8 mouse cellular contexts compared by ENCODE assay signal in the genomic region with DNA sequence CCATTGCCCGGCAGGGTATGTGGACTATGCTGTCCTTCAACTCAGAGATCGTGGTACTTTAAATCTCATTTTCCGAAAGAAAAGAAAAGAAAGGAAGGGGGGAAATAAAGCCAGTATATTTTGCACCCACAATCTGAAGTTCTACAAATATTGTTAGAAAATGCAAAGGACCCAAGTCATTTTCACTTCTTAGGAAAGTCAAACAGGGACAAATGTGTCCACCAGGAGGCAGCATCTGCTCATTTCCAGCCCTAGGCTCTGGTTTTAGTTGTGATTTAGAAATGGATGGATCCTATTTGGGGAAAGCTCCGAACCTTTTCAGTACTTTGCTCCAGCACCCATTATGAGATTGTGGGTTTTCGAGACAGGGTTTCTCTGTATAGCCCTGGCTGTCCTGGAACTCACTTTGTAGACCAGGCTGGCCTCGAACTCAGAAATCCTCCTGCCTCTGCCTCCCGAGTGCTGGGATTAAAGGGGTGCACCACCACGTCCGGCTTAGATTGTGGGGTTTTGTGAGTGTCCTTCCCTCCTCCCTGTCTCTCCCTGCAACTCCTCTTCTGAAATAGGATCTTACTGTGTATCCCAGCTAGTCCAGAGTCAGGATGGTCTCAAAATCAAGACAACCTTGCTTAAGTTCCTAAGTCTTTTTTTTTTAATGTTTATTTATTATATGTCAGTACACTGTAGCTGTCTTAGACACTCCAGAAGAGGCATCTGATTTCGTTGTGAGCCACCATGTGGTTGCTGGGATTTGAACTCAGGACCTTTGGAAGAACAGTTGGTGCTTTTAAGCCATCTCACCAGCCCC. TPM values are rescaled to one million over a fixed set of nuclear protein-coding genes. Genes with fewer than 3 reads are reported as not detected.
DNase-seq lines count a peak whose midpoint lies in the region; ATAC-seq and TF ChIP-seq lines count a peak whose summit lies in the region.

No protein-coding gene starts in this region.

- H3K27ac ChIP-seq in cerebellum, adult 2 months (ENCODE audit: insufficient read depth, low read length), result peak overlapping the region; percentile 24; the same call in 1 of the 2 replicates
- peak overlapping the region; percentile 62 for H3K27ac ChIP-seq in midbrain, postnatal 0 days (ENCODE audit: low read depth, low read length)
- peak overlapping the region; percentile 61; the same call in 1 of the 2 replicates for H3K27ac ChIP-seq in stomach, postnatal 0 days (replicated peaks)

- no peaks in the 10 kb centered on the region; the same call in 1 of the 2 replicates for H3K27me3 ChIP-seq in cerebellum, adult 2 months (ENCODE audit: control insufficient read depth, insufficient read depth, low read length)
- no peaks in the 10 kb centered on the region for H3K27me3 ChIP-seq in midbrain, postnatal 0 days (ENCODE audit: insufficient read depth, low read length)
- H3K27me3 ChIP-seq in stomach, postnatal 0 days (ENCODE audit: control insufficient read depth, insufficient read depth, low read length), result no peaks in the 10 kb centered on the region

- peak; percentile 31; the same call in 1 of the 2 replicates for ATAC-seq in midbrain, postnatal 0 days (ENCODE audit: low FRiP score)
- ATAC-seq in stomach, postnatal 0 days (ENCODE audit: low FRiP score, low TSS enrichment), result peak; percentile 41

- H3K9me3 ChIP-seq in midbrain, postnatal 0 days (ENCODE audit: low read length), result no peaks in the 10 kb centered on the region
- H3K9me3 ChIP-seq in stomach, postnatal 0 days (ENCODE audit: control insufficient read depth, low read length), result no peaks in the 10 kb centered on the region

- WGBS in cerebellum, adult 2 months, result 25% methylated on average over 10 of the region's 10 CpGs
- 38% methylated on average over 10 of the region's 10 CpGs for WGBS in midbrain, postnatal 0 days
- 31% methylated on average over 10 of the region's 10 CpGs for WGBS in stomach, postnatal 0 days

- H3K36me3 ChIP-seq in midbrain, postnatal 0 days (ENCODE audit: insufficient read depth, low read length), result no peaks in the 10 kb centered on the region
- H3K36me3 ChIP-seq in stomach, postnatal 0 days (ENCODE audit: control insufficient read depth, insufficient read depth, low read length), result no peaks in the 10 kb centered on the region

- TF ChIP-seq EP300 in stomach, postnatal 0 days (optimal IDR thresholded peaks at IDR 0.05), result peak; percentile 2

- H3K4me2 ChIP-seq in midbrain, postnatal 0 days (ENCODE audit: low read depth, low read length, poor library complexity, severe bottlenecking), result no peak overlapping the region
- H3K4me2 ChIP-seq in stomach, postnatal 0 days (replicated peaks; ENCODE audit: low read depth), result no peak overlapping the region

- H3K4me1 ChIP-seq in cerebellum, adult 2 months (ENCODE audit: control insufficient read depth, insufficient read depth, low read length), result no peaks in the 10 kb centered on the region
- no peaks in the 10 kb centered on the region for H3K4me1 ChIP-seq in midbrain, postnatal 0 days (ENCODE audit: insufficient read depth, low read length)
- no peaks in the 10 kb centered on the region for H3K4me1 ChIP-seq in stomach, postnatal 0 days (replicated peaks; ENCODE audit: control insufficient read depth, insufficient read depth)

- no peak overlapping the region for H3K9ac ChIP-seq in midbrain, postnatal 0 days (replicated peaks; ENCODE audit: low read length, poor library complexity, severe bottlenecking)
- no peak overlapping the region for H3K9ac ChIP-seq in stomach, postnatal 0 days (ENCODE audit: low read length)

- DNase-seq in ovary, postnatal 36 days (ENCODE audit: low spot score), result peak; percentile 38
- no peak for DNase-seq in ovary, adult 18-20 months (ENCODE audit: low spot score)
- DNase-seq in cerebellum, adult 2 months, result peak; percentile 43 to 56
- peak; percentile 90 for DNase-seq in forelimb bud, embryonic 11.5 days (ENCODE audit: low read depth, low spot score)
- DNase-seq in induced T-regulatory cell, adult 2 months (ENCODE audit: low read depth), result peak; percentile 94
- DNase-seq in liver, result peak; percentile 75
- DNase-seq in midbrain, postnatal 0 days (ENCODE audit: low spot score), result peak; percentile 87
- peak; percentile 79 for DNase-seq in stomach, postnatal 0 days (ENCODE audit: low spot score)

- no peak for TF ChIP-seq POLR2A in cerebellum, adult 2 months (IDR thresholded peaks at IDR 0.05; ENCODE audit: borderline replicate concordance, insufficient read depth, low read length)

- H3K4me3 ChIP-seq in cerebellum, adult 2 months (replicated peaks; ENCODE audit: insufficient read depth, low read depth, low read length), result peak overlapping the region; percentile 0
- H3K4me3 ChIP-seq in midbrain, postnatal 0 days (ENCODE audit: low read depth, low read length), result no peak overlapping the region
- no peak overlapping the region for H3K4me3 ChIP-seq in stomach, postnatal 0 days (ENCODE audit: low read depth, low read length)

- peak; percentile 58; the same call in 1 of the 2 replicates for TF ChIP-seq CTCF in cerebellum, adult 2 months (IDR thresholded peaks at IDR 0.05; ENCODE audit: borderline replicate concordance, insufficient read depth, low read depth, low read length)
- TF ChIP-seq CTCF in midbrain, postnatal 0 days (IDR thresholded peaks at IDR 0.05), result peak; percentile 89
- TF ChIP-seq CTCF in stomach, postnatal 0 days (IDR thresholded peaks at IDR 0.05; ENCODE audit: low read depth), result peak; percentile 92

RNA-seq across cellular contexts. Expression of gene Arl4d, which starts 6.4 kb away (rescaled TPM):
- 14.5 and 16.6 TPM in 2 replicates for polyA plus RNA-seq in cerebellum, adult 2 months (2012; rRNA removed)
- total RNA-seq in midbrain, postnatal 0 days (2014; rRNA removed), result 4.5 and 6.9 TPM in 2 replicates
- polyA plus RNA-seq in midbrain, postnatal 0 days (2015; fragmentation: Nextera tagmentation; extraction: Ambion mirVana), result 5.7 and 7.1 TPM in 2 replicates
- 9.5 and 10.0 TPM in 2 replicates for polyA plus RNA-seq in stomach, postnatal 0 days (2015; fragmentation: Nextera tagmentation; extraction: Ambion mirVana)

RNA-seq across cellular contexts. Expression of gene Rdm1, which starts 32.0 kb away (rescaled TPM):
- 13.7 and 13.9 TPM in 2 replicates for polyA plus RNA-seq in cerebellum, adult 2 months (2012; rRNA removed)
- total RNA-seq in midbrain, postnatal 0 days (2014; rRNA removed), result 2.8 and 3.6 TPM in 2 replicates
- polyA plus RNA-seq in midbrain, postnatal 0 days (2015; fragmentation: Nextera tagmentation; extraction: Ambion mirVana), result 8.3 and 9.2 TPM in 2 replicates
- polyA plus RNA-seq in stomach, postnatal 0 days (2015; fragmentation: Nextera tagmentation; extraction: Ambion mirVana), result 18.9 and 20.9 TPM in 2 replicates

RNA-seq across cellular contexts. Expression of gene Gm11634, which starts 59.9 kb away (rescaled TPM):
- not detected in 2 replicates for polyA plus RNA-seq in cerebellum, adult 2 months (2012; rRNA removed)
- not detected in 2 replicates for total RNA-seq in midbrain, postnatal 0 days (2014; rRNA removed)
- polyA plus RNA-seq in midbrain, postnatal 0 days (2015; fragmentation: Nextera tagmentation; extraction: Ambion mirVana), result not detected in 2 replicates
- polyA plus RNA-seq in stomach, postnatal 0 days (2015; fragmentation: Nextera tagmentation; extraction: Ambion mirVana), result 0.13 TPM in 1 of 2 replicates, not detected in the other
